Mouse (Mus musculus) R1 (cell line): ENCODE measurements around the gene Zbtb37.
A peak's percentile ranks its signal among the peaks of the same experiment; 100 is the strongest.
"Not testable (repeated sequence)": the region's sequence is repeated elsewhere in the genome, so short reads cannot be mapped to it uniquely, and the experiment has no call there.

Experiments
- DNase-seq: peaks from one replicate; pipeline ENCODE4 v3.0.0-alpha.2; 2018; ENCODE audit warnings: low read depth, low spot score

Zbtb37 gene

DNA sequence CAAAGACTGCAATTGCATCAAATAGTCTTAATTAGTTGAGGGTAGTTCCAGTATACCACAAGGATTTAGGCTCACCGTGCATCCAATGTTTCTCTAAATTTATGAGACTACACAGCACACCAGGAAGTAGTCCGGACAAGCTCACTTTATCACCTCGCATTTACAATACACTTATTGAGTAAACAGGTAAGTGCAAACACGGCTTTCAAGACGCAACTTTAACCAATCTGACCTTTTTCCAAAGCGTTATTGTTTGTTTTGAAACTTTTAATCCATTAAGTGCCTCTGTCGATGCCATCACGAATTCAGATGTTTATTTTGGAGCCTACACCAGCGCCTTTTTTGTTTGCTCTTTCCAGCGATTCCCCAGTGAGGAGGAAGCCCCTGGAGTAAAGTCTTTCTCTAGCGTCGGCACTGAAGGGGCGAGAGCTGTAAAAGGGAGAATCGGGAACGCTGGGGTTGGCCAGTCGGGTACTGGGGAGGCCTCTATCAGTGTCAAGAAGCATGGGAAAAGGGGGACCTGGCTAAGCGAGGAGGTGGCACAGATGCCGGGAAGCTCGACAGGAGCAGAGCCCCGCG, 704 bp downstream of the Zbtb37 start:
- DNase-seq = peak; percentile 78

DNA sequence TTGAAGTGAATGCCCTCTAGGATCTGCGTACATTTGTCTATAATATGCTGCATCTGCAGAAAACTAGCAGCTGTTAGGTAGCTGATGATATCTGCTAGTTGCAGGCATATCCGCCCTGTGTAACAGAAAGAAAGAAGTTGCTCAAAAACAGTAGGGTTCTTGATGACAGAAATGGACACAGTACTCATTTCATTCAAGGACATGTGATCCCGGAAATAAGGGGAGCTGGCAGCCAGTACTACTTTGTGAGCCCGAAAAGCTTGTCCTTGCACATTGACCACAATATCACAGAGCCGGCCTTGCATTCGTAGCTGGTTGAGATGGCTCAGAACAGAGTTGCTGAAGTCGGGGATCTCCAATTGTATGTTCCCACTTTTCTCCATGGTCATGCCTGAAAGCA, 2.3 kb downstream of the Zbtb37 start:
- DNase-seq = no peak

DNA sequence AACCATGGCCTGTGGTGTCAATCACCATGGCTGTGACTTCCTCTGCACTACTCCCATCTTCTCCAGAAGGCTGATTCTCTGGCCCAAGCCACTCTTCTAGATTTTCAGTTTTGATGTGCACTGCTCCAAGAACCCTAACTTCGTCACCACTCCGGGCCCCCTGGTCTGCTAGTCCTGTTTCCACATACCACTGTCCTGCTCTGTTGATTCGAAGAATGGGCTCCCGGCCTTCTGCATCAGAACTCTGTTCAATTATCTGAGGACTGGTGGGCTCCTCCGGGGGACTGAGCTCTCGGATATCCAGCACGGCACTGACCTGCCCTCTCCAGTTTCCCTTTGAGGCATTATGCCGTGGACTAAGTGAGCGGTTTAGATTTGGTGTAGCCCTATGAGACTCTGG, 2.8 kb downstream of the Zbtb37 start:
- DNase-seq = no peak

DNA sequence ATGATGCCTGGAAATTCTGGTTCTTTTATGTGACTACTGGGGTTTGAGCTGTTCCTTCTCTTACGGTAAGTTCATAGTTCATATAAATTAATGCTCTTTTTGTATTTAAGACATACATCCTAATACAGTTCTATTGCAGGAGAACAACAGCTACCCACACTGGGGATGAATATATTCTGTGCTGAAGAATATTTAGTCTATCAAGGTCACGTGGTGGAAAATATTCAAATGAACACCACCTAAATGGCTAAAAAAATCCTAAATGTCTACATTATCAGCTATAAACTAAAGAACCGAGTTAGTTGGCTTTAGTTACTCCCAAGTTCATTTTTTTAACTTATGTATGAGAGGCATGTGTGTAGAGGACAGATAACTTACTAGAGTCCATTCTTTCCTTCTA, 4.6 kb downstream of the Zbtb37 start:
- DNase-seq = no peak

DNA sequence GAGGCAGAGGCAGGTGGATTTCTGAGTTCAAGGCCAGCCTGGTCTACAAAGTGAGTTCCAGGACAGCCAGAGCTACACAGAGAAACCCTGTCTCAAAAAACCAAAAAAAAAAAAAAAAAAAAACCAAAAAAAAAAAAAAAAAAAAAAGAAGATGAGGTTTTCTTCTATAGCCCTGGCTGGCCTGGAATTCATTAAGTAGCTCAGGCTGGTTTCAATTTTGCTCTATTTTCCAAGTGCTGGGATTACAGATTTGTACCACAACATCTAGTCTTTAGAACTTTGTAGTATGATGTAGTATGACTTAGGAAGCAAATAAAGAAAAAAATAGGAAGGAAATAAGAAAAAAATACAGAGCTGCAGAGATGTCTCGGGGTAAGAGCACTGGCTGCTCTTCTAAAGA, 6.2 kb downstream of the Zbtb37 start:
- not testable (repeated sequence) for DNase-seq

GRCm38 (mm10) chr1:161027196-161027595, 7.5 kb downstream of the Zbtb37 start:
- no peak for DNase-seq

DNA sequence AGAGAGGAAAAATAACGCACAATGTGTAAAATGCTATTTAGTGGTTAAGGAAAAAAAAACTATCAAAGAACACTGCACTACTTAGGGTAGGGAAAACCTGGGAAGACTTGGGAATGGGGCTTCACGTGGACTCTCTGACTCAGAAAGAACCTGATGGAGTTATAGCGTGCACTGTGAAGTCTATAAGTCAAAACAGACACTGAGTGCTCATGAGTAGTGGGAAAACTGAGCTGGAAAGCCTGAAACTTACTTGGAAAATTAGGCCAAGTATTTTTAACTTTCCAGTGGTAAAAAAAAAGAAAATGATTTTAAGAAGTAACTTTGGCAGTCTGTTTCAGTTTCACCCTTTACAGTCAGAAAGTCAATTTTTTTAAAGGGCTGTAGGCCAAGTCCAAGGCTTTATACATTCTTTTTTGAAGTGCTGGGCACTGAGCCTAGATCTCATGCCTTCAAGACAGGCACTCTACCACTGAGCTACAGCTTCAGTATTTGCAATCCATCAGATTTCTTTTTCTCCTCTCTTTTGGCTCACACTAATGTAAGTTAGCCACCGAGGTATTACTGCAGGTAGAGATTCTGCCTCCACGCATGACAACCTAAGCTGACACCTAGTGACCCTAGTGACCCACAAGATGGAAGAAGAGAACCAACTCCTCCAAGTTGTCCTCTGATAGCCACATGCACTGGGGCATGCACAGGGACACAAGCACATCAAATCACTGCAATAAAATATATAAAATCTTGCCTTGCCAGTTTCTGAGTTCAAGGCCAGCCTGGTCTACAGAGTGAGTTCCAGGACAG, 9.0 kb downstream of the Zbtb37 start:
- DNase-seq = no peak

- no peak for DNase-seq
Observed at GRCm38 (mm10) chr1:161020051-161020450, 14.6 kb downstream of the Zbtb37 start.

- DNase-seq = no peak
Observed at GRCm38 (mm10) chr1:161016378-161016777, 18.3 kb downstream of the Zbtb37 start.

DNA sequence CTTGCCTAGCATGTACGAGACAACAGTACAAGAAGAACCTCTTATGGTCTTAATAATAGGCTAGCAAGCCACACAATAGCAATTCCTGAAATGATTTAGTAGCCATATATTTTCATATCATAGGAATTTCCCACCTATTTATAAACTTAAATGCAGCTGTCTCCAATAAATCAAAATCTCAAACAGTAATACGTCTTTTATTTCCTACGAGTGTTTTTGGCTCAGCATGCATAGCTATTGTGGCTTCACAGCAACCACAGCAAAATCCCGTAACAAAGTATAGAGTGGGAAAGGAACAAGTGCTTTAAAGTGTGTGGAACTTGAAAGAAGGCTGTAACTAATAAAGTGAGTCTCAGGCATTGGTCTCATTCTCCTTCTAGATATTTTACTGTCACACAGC, 24.2 kb downstream of the Zbtb37 start:
- no peak for DNase-seq

DNA sequence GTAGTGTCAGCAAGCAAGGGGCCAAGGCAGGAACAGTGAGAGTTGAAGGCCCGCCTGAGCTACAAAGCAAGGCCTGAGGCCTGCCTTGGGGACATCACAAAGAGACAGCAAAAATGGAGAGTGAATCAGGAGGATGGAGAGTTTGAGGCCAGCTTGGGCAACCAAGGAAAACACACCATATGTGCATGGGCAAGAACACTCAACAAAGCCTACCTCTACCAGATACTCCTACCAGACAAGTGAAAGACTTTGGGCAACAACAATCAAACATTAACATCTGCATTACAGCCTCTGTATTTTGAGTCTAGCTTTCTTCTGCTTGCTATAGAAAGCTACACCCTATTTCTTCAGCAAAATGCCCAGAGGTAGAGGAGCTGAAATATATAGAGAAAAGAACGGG, 26.6 kb downstream of the Zbtb37 start:
- DNase-seq = no peak

DNA sequence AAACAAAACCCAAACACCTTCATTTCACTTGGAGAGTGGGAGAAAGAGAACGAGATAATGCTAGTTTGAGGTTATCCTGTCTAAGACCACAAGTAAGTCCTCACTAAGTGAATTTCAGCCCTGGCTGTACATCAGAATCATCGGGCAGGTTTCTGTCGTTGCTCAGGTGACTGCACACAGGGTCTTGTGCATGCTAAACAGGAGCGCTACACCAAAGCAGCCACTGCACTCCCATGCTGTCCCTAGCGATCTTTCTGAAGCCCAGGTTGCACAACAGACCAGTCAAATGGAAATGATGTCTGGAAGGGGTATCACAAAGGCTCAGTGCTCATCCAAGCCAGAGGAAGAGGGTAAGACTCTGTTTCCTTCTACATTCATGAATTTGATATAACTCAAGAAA, 28.2 kb downstream of the Zbtb37 start:
- DNase-seq = no peak

- DNase-seq = peak; percentile 52
Observed at GRCm38 (mm10) chr1:161005526-161005925, 29.1 kb downstream of the Zbtb37 start.

DNA sequence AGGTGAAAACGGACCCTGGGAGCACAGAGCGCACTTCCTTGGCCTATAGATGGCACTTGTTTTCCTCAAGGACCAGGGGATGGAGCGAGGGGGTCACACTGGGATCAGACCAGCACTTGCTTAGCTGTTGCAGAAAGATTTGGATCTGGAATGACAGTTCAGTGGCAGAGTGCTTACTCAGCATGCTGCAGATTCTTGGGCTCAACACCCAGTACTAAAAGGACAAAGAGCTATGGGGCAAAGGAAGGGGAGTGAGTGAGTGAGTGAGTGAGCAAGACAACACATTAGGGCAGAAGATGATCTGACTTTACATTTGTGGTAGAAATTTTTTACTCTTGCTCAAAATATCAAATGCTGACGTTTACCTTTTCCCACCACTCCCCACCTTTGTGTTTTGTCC, 29.7 kb downstream of the Zbtb37 start:
- DNase-seq = no peak

GRCm38 (mm10) chr1:160993851-160994250, 40.8 kb downstream of the Zbtb37 start:
- DNase-seq = no peak

- DNase-seq = peak; percentile 56
Observed at GRCm38 (mm10) chr1:160989395-160989794, 45.3 kb downstream of the Zbtb37 start.

- DNase-seq = no peak
Observed at GRCm38 (mm10) chr1:160986881-160987635, 47.6 kb downstream of the Zbtb37 start.

DNA sequence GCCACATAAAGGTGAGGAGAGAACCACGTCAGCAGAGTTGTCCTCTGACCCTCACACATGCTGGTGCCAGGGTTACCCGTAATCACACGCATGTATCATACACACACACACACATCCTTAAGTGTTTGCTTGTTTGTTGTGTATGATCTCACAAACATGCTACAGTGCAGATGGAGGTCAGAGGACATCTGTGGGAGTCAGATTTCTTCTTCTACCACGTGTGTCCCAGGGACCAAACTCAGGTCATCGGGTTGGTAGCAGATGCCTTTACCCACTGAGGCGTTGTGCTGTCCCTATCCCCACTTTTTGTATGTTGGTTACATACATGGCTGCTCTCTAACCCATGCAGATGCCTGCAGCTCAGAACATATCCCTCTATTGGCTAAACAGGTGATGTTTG, 49.2 kb downstream of the Zbtb37 start:
- no peak for DNase-seq

- DNase-seq = not testable (repeated sequence)
Observed at GRCm38 (mm10) chr1:160984731-160985130, 49.9 kb downstream of the Zbtb37 start.

GRCm38 (mm10) chr1:160982887-160983286, 51.8 kb downstream of the Zbtb37 start:
- DNase-seq = no peak

GRCm38 (mm10) chr1:160981337-160981736, 53.3 kb downstream of the Zbtb37 start:
- DNase-seq = no peak

GRCm38 (mm10) chr1:160980537-160981234, 54.0 kb downstream of the Zbtb37 start:
- DNase-seq = no peak
